Mouse (Mus musculus): ENCODE results near the gene Rab31. TPM values are rescaled to one million over a fixed set of nuclear protein-coding genes. Genes with fewer than 3 reads are reported as not detected.
A peak's percentile ranks its signal among the peaks of the same experiment; 100 is the strongest.

Gene Rab31
- polyA plus RNA-seq, 1 experiment from 2014 or later = 32.5 TPM

DNA sequence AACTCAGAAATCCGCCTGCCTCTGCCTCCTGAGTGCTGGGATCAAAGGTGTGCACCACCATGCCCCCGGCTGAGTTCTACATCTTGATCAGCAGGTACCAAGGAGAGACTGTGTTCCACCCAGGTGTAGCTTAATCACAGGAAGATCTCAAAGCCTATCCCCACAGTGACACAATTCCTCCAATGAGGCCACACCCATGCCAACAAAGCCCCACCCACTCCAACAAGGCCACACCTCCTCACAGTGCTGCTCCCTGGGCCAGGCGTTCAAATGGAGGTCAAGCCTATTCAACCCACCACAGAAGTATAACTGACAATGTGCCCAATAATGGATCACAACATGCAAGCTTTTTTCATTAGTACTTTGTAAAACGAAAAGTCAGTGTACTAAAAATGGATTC is 4.9 kb upstream of the Rab31 start:
- no peak overlapping the region for H3K4me3 ChIP-seq (replicated peaks)
- H3K4me2 ChIP-seq (replicated peaks) = no peak overlapping the region
- no peaks in the 10 kb centered on the region for H3K9me3 ChIP-seq
- 82% methylated on average over 4 of the region's 4 CpGs for WGBS
- peaks cover 16% of the 10 kb centered on the region; the same call in 1 of the 2 replicates for H3K4me1 ChIP-seq (replicated peaks)
- no peaks in the 10 kb centered on the region for H3K36me3 ChIP-seq
- H3K9ac ChIP-seq = no peak overlapping the region
- H3K27me3 ChIP-seq (replicated peaks) = no peaks in the 10 kb centered on the region
- no peak for ATAC-seq
- no peak overlapping the region for H3K27ac ChIP-seq

GRCm38 (mm10) chr17:65776228-65776627 is 3.7 kb upstream of the Rab31 start:
- Histone ChIP-seq H3K36me3 (no peaks in the 10 kb centered on the region), H3K4me2 (replicated peaks) (no peak overlapping the region), H3K9ac (no peak overlapping the region), H3K27ac (no peak overlapping the region), H3K4me3 (replicated peaks) (no peak overlapping the region), H3K4me1 (replicated peaks) (peaks cover 13% of the 10 kb centered on the region), H3K27me3 (replicated peaks) (no peaks in the 10 kb centered on the region), H3K9me3 (no peaks in the 10 kb centered on the region)
- WGBS = 47% methylated on average over 1 of the region's 1 CpGs
- no peak for ATAC-seq

DNA sequence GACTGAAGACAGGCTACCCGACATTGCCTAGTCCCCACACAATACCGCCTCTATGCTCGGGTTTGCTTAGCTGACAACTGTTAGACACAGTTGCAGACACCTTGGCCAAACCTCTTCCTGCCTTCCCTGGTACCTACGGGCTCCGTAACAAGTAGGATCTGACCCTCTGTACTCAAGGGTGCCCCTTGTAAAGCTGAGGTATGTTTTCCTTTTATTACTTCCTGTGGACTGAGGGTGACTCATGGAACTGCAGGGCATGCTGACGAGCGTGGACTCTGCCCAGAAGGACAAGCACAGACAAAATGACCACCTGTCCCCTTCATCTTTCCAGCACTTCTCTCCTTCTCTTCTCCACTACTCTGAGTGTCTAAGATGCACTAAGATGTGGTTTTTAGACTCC is 1.9 kb upstream of the Rab31 start:
- Histone ChIP-seq H3K36me3 (no peaks in the 10 kb centered on the region), H3K27me3 (replicated peaks) (no peaks in the 10 kb centered on the region), H3K9ac (no peak overlapping the region), H3K27ac (peak overlapping the region; percentile 36; the same call in 1 of the 2 replicates), H3K9me3 (no peaks in the 10 kb centered on the region), H3K4me3 (replicated peaks) (no peak overlapping the region), H3K4me1 (replicated peaks) (peaks cover 19% of the 10 kb centered on the region), H3K4me2 (replicated peaks) (no peak overlapping the region)
- peak; percentile 81 for ATAC-seq
- 38% methylated on average over 7 of the region's 7 CpGs for WGBS

DNA sequence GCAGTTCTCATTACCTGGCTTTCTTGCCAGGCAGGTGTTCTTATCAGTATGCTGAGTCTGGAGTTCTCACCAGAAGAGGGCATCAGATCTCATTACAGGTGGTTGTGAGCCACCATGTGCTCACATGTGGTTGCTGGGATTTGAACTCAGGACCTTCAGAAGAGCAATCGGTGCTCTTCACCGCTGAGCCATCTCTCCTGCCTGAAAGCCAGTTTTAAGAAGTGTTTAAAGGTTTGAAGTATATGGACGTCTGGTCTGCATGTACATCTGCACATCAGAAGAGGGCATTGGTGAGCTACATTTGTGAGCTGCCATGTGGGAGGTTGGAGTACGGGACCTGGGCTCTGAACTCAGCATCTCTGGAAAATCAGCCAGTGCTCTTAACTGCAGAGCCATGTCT is 1.1 kb upstream of the Rab31 start:
- 64% methylated on average over 4 of the region's 4 CpGs for WGBS
- Histone ChIP-seq H3K27me3 (replicated peaks) (no peaks in the 10 kb centered on the region), H3K9ac (no peak overlapping the region), H3K4me3 (replicated peaks) (no peak overlapping the region), H3K4me1 (replicated peaks) (peaks cover 21% of the 10 kb centered on the region), H3K36me3 (no peaks in the 10 kb centered on the region), H3K27ac (no peak overlapping the region), H3K4me2 (replicated peaks) (no peak overlapping the region), H3K9me3 (no peaks in the 10 kb centered on the region)
- no peak for ATAC-seq

DNA sequence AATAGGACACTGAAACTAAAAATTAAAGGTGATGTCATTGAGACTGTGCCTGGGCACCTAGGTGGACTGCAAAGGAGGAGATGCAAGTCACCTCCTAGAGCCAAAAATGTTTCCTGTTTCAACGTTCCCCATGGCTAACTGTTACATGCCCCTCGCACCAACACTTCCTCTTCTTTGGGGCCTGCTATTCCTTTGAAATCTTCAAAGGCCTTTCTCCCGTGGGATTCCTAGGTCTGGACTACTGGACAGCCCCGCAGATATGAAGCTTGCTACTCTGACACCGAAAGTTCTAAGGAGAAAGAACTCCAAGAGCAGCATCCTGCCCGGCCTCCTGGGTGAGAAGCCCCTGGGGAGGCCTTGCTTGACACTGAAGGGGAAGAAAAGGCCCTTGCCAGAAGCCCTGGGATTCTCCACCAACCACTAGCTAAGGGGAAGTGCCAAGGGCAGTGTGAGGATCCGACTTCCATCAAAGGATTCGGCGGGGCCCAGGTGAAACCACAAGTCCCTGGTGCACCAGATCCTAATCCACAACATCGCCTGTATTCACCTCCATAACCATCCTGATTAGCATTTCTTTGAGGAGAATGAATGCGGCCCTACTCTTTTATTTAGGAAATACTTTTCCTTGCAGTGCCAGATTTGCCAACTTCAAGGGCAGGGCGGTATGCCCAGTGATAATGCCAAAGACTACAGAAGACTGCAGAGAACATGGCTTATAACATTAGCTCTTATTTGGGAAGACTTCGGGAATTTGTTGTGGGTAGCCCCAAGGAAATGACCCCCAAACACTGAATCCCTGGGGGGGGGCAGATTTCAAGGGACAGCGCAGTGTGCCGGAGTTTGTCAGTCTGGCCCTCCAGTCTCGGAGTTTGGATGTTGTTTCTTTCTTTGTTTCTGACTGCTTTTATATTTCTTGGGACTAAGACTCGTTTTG is 1.3 kb downstream of the Rab31 start:
- Histone ChIP-seq H3K27ac (no peak overlapping the region), H3K4me1 (replicated peaks) (peaks cover 24% of the 10 kb centered on the region)
- ATAC-seq = no peak

GRCm38 (mm10) chr17:65768486-65768885 is 4.1 kb downstream of the Rab31 start:
- Histone ChIP-seq H3K4me1 (replicated peaks) (peaks cover 18% of the 10 kb centered on the region), H3K36me3 (no peaks in the 10 kb centered on the region), H3K4me3 (replicated peaks) (no peak overlapping the region), H3K9ac (no peak overlapping the region), H3K4me2 (replicated peaks) (no peak overlapping the region), H3K9me3 (no peaks in the 10 kb centered on the region), H3K27ac (no peak overlapping the region), H3K27me3 (replicated peaks) (no peaks in the 10 kb centered on the region)
- no peak for ATAC-seq
- WGBS = 54% methylated on average over 5 of the region's 5 CpGs

More for the DNA sequence above, 1.3 kb downstream of the Rab31 start:
- peak overlapping the region; percentile 77 for H3K9ac ChIP-seq
- H3K4me3 ChIP-seq (replicated peaks) = peak overlapping the region; percentile 63
- H3K36me3 ChIP-seq = no peaks in the 10 kb centered on the region
- peak overlapping the region; percentile 94 for H3K4me2 ChIP-seq (replicated peaks)
- H3K27me3 ChIP-seq (replicated peaks) = no peaks in the 10 kb centered on the region
- WGBS = 41% methylated on average over 17 of the region's 17 CpGs
- H3K9me3 ChIP-seq = no peaks in the 10 kb centered on the region

GRCm38 (mm10) chr17:65763221-65763620 is 9.3 kb downstream of the Rab31 start:
- H3K4me1 ChIP-seq (replicated peaks) = 0 out of 2 replicates have a peak, but pooled peaks cover 1% of the 10 kb centered on the region
- no peaks in the 10 kb centered on the region for H3K9me3 ChIP-seq
- ATAC-seq = no peak
- H3K9ac ChIP-seq = no peak overlapping the region
- no peak overlapping the region for H3K4me2 ChIP-seq (replicated peaks)
- H3K27me3 ChIP-seq (replicated peaks) = no peaks in the 10 kb centered on the region
- 96% methylated on average over 14 of the region's 14 CpGs for WGBS
- H3K4me3 ChIP-seq (replicated peaks) = no peak overlapping the region
- H3K27ac ChIP-seq = no peak overlapping the region
- H3K36me3 ChIP-seq = no peaks in the 10 kb centered on the region

DNA sequence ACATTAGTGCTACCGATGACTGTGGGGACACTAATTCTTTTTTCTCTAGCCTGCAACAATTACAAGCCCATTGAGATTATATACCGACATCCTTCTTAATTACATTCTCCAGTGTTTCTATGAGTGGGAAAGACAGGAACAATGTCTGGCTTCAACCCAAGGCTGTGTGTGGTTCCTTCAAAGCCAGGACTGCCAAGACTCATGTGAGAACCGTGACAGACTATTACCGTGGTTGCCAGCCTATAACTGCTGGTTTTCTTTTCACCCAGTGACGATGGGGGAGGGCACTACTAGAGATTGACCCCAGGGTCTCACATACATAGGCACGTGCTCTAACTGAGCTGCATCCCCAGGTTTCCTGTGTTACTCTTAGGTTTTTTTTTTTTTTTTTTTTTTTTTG is 15.4 kb downstream of the Rab31 start:
- H3K9me3 ChIP-seq = no peaks in the 10 kb centered on the region; the same call in 1 of the 2 replicates
- no peak overlapping the region for H3K9ac ChIP-seq
- ATAC-seq = no peak
- no peak overlapping the region for H3K4me3 ChIP-seq (replicated peaks)
- 73% methylated on average over 6 of the region's 6 CpGs for WGBS
- H3K4me1 ChIP-seq (replicated peaks) = no peaks in the 10 kb centered on the region
- H3K36me3 ChIP-seq = no peaks in the 10 kb centered on the region
- H3K27me3 ChIP-seq (replicated peaks) = no peaks in the 10 kb centered on the region
- no peak overlapping the region for H3K4me2 ChIP-seq (replicated peaks)
- no peak overlapping the region for H3K27ac ChIP-seq

DNA sequence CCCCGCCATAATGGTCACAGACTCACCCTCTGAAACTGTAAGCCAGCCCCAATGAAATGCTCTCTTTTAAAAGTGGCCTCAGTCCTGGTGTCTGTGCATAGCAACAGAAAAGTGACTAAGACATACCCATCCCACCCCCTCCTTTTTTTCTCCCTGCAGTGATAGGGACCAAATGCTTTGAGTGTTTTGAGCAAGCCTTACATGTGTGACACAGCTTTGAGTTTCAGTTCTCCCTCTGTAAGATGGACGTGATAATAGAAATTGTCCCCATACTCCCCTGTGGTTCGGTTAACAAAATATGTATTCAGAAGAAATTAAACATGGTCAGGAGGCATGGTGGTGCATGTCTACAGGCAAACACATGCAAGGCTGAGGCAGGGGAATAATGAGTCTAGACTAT is 16.7 kb downstream of the Rab31 start:
- no peaks in the 10 kb centered on the region for H3K27me3 ChIP-seq (replicated peaks)
- H3K4me1 ChIP-seq (replicated peaks) = no peaks in the 10 kb centered on the region
- H3K4me3 ChIP-seq (replicated peaks) = no peak overlapping the region
- ATAC-seq = no peak
- WGBS = 96% methylated on average over 3 of the region's 3 CpGs
- H3K4me2 ChIP-seq (replicated peaks) = no peak overlapping the region
- no peak overlapping the region for H3K27ac ChIP-seq
- no peak overlapping the region for H3K9ac ChIP-seq
- H3K36me3 ChIP-seq = no peaks in the 10 kb centered on the region
- no peaks in the 10 kb centered on the region; the same call in 1 of the 2 replicates for H3K9me3 ChIP-seq

DNA sequence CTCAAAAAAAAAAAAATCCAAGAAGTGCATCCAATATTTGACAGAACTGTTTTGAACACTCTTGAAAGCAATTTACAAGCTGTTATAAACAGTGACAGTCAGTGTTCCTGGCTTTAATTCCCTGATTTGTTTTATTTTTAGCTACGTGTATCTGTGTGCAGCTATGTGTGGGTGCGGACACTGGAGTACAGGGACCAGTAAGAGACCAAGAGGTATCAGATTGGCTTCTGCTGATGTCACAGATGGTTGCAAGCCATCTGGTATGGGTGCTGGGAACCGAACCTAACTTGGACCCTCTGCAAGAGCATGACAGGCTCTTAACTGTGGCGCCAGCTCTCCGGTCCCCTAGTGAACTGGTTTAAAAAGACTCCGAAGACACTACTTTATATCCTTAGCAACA is 19.4 kb downstream of the Rab31 start:
- Histone ChIP-seq H3K27ac (no peak overlapping the region), H3K4me3 (replicated peaks) (no peak overlapping the region), H3K4me2 (replicated peaks) (no peak overlapping the region), H3K4me1 (replicated peaks) (no peaks in the 10 kb centered on the region), H3K27me3 (replicated peaks) (no peaks in the 10 kb centered on the region), H3K9me3 (no peaks in the 10 kb centered on the region; the same call in 1 of the 2 replicates), H3K36me3 (no peaks in the 10 kb centered on the region), H3K9ac (no peak overlapping the region)
- 95% methylated on average over 6 of the region's 6 CpGs for WGBS
- no peak for ATAC-seq

GRCm38 (mm10) chr17:65750301-65750700 is 22.3 kb downstream of the Rab31 start:
- no peaks in the 10 kb centered on the region for H3K27me3 ChIP-seq (replicated peaks)
- no peak overlapping the region for H3K9ac ChIP-seq
- H3K36me3 ChIP-seq = no peaks in the 10 kb centered on the region
- no peak overlapping the region for H3K27ac ChIP-seq
- H3K9me3 ChIP-seq = no peaks in the 10 kb centered on the region; the same call in 1 of the 2 replicates
- no peaks in the 10 kb centered on the region for H3K4me1 ChIP-seq (replicated peaks)
- no peak for ATAC-seq
- no peak overlapping the region for H3K4me3 ChIP-seq (replicated peaks)
- H3K4me2 ChIP-seq (replicated peaks) = no peak overlapping the region

- Histone ChIP-seq H3K27me3 (replicated peaks) (no peaks in the 10 kb centered on the region), H3K9me3 (no peaks in the 10 kb centered on the region; the same call in 1 of the 2 replicates), H3K4me2 (replicated peaks) (no peak overlapping the region), H3K4me1 (replicated peaks) (no peaks in the 10 kb centered on the region), H3K27ac (no peak overlapping the region), H3K4me3 (replicated peaks) (no peak overlapping the region), H3K9ac (no peak overlapping the region), H3K36me3 (no peaks in the 10 kb centered on the region)
- 88% methylated on average over 7 of the region's 7 CpGs for WGBS
- no peak for ATAC-seq
Observed at GRCm38 (mm10) chr17:65749803-65750202, 22.7 kb downstream of the Rab31 start.

DNA sequence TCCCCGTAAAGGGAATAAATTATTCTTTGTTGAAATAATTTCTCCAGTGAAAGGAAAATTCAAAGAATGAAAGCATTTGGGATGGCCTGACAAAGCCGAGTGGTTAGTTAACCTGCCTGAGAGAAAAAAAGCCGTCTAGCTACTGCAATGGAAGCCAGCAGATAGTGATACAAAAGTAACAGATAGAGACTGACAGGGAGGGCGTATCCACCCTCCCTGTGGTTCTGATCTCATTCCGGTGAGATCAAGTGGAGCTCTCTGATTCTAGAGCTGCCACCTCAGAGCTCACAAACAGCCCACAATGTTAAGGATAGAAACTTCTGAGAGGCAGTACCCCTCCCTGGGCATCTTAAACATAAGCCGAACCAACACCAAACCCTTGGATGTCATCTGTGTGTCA is 23.6 kb downstream of the Rab31 start:
- no peaks in the 10 kb centered on the region for H3K4me1 ChIP-seq (replicated peaks)
- no peaks in the 10 kb centered on the region for H3K27me3 ChIP-seq (replicated peaks)
- no peak overlapping the region for H3K4me2 ChIP-seq (replicated peaks)
- no peaks in the 10 kb centered on the region; the same call in 1 of the 2 replicates for H3K9me3 ChIP-seq
- H3K9ac ChIP-seq = no peak overlapping the region
- H3K36me3 ChIP-seq = no peaks in the 10 kb centered on the region
- no peak overlapping the region for H3K27ac ChIP-seq
- no peak overlapping the region for H3K4me3 ChIP-seq (replicated peaks)
- WGBS = 82% methylated on average over 6 of the region's 6 CpGs
- no peak for ATAC-seq

All from intestine, embryonic 15.5 days (tissue).